Mouse (Mus musculus) inflammation-experienced regulatory T-cells (primary cell): ENCODE measurements around the gene Thnsl1. TPM values are rescaled to one million over a fixed set of nuclear protein-coding genes. Genes with fewer than 3 reads are reported as not detected.

Experiments used
- polyA plus RNA-seq, 2 experiments: library from polyadenylated mRNA; unstranded; fragments of 100-300 nt; shearing (Covaris generic); gene quantifications; one replicate each; pipeline ENCODE4 v1.2.1; 2017

Thnsl1 gene
- polyA plus RNA-seq, result 1 to 10 TPM; 2.5 to 4.6 TPM

GRCm38 (mm10) chr2:21204912-21205830, at the start of gene Thnsl1, which contains the start of gene Enkur:
Thnsl1 (plus strand) TSS chr2:21205724.
Enkur (minus strand) TSS chr2:21205365.

Other genes starting within 250 kb of the Thnsl1 start
- 1 to 10 TPM; 1.9 to 6.3 TPM for gene Arhgap21, start 236.8 kb upstream of the Thnsl1 start, polyA plus RNA-seq
- gene Enkur, start 359 bp upstream of the Thnsl1 start, polyA plus RNA-seq, result under 1 TPM; 0.39 to 0.92 TPM
- under 1 TPM in 1 of 2 experiments, not detected in 1; 0.02 TPM for gene Gpr158, start 161.8 kb downstream of the Thnsl1 start, polyA plus RNA-seq